Mouse (Mus musculus) spleen, embryonic (tissue): ENCODE data around the gene Timd4.

Experiments used
- CTCF ChIA-PET: fragments of 350-600 bp; sonication (Branson Sonifier 250); formaldehyde crosslinking; loops from one replicate; lab custom pipeline; 2022; lab: Charles Lee

Gene Timd4

DNA sequence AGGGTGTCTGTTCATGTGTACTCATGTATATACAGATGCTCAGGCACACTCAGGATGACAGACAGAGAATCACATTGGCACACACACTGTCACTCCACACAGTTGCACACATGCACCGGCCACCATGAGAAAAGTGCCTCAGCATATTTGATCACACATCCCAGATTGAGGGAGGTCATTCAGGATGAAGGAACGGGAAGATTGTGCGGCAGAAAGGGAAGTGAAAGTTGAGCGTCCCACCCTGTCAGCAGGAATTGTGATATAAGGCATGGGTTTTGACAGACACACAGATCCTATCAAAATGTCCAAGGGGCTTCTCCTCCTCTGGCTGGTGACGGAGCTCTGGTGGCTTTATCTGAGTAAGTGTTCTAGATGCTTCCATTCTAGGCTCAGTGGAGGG, at the start of gene Timd4:
Gene Timd4, plus strand, starts transcription at position 290 of the 400 bp plus-strand sequence.
- CTCF ChIA-PET = no interaction called here

DNA sequence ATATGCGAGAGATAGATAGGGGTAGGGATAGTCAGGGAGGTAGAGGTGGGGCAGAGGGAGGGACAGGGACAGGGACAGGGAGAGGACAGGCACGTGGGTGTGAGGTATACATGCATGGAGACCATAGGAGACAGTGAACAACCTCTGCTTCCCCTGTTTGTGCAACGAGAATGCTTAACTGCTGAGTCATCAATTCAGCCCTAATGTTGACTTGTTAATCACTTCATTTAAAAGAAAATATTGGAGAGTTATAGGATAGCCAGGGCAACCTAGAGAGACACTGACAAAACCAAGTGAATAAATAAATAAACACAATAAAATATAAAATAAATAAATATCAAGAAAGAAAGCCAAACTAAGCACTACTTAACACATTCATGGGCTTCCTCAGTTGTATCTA, 33.7 kb upstream of the Timd4 start:
- CTCF ChIA-PET = no interaction called here

DNA sequence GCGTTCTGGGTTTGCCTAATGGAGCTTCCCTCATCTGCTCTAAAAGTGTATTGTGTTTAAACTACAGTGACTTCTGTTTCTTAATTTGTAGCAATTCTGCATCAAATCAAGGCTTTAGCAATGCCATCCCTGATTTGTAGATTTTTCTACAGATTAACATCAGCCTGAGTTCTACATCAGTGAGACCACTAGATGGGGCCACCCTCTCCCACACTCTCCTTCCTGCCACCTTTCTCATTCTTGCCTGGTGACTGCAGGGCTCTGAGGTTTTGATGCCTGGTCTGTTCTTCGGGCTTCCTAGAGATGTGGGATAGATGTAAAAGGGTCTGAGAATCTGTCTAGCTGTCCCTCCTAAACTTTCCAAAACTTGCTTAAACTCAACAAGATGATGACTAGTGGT, 30.8 kb upstream of the Timd4 start:
- CTCF ChIA-PET = no interaction called here

DNA sequence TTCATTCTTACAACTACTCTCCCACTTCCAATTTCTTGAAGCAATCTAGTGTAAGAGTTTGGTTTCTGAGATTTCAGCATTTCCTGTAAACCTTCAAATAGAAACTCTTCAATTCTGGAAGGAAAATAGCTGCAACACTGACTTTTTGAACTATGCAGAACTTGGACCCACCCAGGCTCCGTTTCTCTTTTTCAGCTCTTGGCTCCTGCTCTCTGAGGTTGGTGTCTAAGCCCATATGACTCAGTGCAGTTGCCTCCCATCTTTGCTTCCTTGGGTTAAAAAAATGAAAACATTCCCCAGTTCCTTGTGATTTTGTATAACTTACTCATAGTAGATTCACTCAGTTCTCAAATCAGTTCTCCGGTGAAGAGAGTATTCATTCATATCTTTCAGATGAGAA, 6.2 kb upstream of the Timd4 start:
- CTCF ChIA-PET = no interaction called here

DNA sequence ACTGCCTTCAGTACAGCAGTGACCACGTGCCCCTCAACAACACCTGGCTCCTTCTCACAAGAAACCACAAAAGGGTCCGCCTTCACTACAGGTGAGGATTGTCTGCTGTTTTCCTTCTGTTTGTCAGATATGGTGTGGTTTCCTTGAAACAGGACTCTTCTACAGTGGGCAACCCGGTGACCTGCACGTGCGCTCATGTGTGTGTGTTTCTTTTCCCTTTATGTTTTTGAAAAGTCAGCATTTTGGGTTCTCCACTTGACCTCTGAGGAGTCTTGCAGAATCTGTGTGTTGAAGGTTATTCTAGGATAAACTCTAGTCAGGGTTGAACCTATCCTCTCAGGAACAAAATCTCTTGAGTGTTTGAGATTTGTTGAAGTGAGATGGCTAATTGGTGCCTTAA, 7.1 kb downstream of the Timd4 start:
- CTCF ChIA-PET = no interaction called here

DNA sequence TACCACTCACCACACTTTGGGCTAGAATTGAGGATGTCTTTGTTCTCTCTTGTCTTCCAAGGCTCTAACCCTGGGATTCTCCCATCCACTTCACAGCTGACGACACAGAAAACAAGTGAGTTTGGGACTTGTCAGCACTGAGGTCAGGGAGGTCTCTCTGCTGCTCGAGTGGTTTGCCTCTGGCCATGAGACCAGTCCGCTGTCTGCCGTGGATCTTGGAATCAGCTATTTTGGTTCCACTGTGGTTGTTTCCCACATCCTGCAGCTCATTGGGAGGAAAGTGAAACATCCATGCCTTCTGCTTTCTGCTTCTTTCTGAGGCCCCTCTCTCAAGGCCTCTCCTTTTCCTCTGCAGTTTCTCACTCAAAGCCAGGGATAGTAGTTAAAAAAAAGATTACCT, 9.3 kb downstream of the Timd4 start:
- CTCF ChIA-PET = no interaction called here

DNA sequence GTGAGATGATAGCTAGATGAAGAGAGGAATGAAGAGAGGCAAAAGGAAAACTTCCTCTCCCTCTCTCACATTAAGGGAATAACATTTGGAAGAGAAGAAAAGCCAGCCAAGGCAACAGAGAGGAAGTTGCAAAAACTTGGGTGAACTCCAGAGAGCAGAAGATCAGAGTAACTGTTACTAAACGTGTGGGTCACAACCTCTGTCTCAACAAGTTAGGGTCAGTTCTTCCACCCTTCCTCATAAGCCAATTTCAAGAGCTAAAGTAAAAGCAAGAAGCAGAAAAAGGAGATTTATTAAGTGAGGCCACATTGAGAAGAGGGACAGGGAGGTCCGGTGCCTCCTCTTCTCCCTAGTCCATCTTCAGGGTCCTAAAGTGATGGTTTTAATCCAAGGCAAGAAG, 19.7 kb downstream of the Timd4 start:
- CTCF ChIA-PET = no interaction called here

DNA sequence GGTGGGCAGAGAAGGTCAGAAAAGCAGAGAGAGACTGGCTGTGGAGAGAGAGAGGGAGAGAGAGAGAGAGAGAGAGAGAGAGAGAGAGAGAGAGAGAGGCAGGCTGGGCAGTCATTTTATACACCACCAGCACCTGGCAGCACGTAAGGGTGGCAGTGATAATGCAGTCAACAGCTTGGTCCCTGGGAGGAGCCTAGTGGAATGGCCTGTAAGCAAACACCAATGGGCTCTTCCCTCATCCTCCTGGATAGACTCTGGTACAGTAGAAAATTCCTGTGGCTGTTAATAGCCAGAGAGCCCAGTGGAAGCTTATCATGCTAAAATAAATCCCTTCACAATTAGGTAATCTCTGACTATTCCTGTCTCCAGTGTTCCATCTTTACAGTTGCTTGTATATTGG, 24.5 kb downstream of the Timd4 start:
- CTCF ChIA-PET = no interaction called here

DNA sequence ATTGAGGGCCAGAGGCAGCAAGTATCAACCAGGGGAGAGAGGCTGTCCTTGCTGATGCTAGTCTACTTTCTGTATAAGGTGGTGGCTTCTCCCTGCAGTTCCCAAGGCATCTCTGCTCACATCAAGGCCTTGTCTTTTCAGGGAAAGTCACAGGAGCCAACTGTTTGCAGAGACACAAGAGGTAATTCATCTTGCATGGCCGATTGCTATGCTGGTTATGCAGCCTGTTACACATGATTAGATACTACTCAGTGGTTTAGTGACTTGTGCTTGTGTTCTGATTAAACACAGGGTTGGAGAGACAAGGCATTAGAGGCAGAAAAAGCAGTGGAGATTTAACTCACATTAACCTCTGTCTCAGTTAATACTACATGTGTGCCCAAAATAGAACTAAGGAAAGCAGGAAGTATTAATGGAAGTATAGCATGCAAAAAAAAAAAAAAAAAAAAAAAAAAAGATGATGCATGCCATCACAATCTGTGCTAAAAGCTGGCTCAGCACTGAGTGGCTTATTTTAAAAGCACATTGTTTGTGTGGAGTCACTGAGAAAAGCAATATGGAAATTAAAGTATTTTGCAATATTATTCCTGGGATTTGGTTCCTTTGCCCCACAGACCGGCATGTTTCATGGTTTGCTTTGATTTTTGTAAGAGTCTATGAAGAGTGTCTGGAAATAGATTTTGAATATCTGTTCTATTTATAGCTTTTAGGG, 31.6 kb downstream of the Timd4 start:
- CTCF ChIA-PET = no interaction called here

DNA sequence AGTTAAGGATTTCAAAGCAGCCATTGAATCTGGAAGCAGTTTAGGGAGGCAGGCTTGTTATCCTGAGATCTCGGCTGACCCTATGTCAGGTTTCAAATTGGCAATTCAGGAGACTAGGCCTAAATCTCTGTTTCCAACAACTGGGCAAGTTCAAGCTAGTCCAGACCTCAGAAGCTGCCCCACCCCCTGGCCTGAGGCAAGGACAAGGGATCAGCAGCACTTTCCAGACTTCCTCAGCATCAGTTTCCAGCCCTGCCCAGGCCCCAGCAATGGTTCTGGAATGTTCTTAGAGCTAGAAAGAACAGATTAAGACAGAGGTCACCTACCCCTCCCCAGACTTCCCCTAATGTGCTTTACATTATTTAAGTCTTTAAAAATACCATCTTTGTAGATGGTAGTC, 36.1 kb downstream of the Timd4 start:
- CTCF ChIA-PET = no interaction called here

DNA sequence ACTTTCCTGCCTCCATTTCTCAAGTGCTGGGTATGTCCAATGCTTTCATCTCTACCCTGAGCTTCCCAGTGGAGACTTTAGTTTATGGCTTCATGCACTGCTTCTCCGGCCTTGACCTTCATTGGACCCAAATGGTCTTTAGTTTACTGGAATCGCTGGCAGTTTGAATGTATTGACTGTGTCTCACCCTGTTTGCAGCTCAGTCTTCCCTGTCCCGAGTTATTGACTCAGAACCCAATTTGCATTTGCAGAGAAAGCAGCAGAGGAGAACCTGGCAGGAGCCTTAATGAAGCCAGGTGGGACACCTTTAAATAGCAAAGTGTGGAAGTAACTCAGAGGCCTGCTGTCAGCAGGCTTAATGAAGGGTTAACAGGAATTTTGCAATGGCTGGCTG, 37.2 kb downstream of the Timd4 start:
- CTCF ChIA-PET = interaction anchor here (0.6 kb wide), 1 partner anchor 14 kb away, joined by 7 read pairs; no protein-coding TSS in a partner anchor

DNA sequence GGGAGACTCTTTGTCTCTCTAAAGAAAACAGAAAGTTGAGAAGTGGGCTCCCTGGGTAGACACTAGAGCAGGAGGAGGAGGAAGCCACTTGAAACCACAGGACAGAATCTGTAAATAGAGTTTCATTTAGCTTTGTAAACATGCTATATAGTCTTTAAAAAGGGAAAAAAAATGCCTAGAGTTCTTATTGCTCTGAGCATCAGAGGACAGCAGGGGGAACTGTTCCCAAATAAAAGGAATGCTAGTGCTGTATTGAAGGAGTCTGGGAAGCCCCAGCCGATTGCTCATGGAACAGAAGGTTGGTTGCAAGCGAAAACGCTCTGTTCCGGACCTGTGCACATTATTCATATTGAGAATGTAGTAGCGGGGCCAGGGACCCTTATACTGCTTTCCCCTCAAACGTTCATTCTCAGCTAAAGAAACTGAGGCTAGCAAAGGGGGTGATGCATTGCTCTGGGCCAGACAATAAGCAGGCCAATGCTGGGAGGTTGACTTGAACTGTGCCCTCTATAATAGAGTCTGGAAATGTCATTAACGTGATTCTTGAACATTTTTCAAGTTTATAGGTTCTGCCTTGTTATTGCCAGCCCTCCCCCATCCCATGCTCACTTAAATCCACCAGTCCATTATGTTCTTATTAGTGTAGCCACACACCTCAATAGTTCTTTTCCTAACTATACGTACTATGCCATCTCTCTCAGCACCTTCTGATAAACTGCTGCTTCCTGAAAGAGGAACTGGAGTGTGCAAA, 37.8 kb downstream of the Timd4 start:
- CTCF ChIA-PET = no interaction called here

DNA sequence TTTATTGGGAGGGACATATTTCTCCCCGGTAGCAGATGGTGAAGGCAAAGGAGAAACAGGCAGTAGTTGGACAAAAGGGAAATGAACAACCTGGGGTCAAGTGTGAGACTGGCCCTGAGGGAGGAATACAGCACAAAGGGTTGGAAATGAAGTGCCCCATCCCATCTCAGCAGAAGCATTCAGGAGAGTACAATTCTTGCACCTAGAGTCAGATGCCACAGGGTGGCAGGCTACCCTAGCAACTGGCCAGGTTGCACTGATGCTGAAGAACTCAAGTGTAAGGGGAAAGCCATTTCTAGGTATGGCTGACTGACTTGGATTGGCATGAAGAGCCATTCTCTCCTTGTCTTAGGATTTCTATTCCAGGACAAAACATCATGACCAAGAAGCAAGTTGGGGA, 54.2 kb downstream of the Timd4 start:
- CTCF ChIA-PET = no interaction called here

DNA sequence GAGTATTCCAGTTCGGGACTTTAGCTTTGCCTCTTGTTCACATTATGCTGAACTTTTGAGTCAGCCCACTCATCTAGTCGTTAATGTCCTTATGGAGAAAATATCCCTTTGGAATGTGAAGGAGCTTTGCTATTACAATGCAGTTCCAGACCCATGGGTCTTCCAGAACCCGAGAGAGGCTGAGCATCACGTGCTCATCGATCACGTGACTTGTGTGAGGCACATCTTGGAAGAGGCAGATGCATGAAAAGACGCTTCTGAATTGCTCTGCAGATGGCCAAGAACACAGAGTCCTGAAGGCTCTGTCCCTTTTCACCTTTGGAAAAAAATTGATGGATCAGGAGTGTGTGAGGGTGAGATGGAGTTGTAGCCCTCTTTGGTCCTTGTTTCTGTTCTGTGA, 58.0 kb downstream of the Timd4 start:
- CTCF ChIA-PET = interaction anchor here (0.7 kb wide), 1 partner anchor 1713 kb away, joined by 3 read pairs; no protein-coding TSS in a partner anchor

DNA sequence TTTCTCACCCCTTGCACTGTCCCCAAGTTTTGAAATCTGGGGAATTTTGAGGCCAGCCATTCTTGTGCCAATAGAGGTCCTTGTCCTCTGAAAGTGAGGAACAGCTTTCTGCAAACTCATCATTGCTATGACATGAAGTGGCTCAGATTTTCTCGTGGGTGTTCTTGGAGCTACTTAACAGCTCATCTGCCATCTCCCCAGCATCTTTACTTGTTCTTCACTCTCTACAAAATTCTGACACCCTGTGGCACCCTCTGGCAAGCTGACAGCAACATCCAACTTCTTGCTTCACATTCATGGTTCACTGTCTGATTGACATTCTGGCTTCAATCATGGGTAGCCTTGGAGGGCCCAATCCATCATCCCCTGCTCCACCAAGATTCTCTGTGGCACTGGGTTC, 65.2 kb downstream of the Timd4 start:
- CTCF ChIA-PET = no interaction called here

DNA sequence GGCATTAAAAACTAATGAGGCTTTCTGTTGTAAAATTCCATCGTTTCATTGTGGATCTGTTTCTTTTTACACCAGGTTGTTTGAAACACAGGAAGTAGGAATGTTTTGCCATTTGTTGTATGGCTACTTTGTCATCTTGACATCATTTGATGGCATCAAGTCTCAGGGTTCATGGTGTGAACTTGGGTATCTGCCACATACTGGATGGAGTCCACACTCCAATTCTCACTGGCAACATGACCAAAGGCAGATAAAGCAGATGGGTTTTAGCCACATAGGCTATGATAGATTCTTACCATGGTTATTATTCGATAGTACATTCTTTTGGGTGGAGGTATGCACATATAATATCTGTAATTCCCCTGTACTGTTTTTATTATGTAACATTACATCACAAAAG, 71.9 kb downstream of the Timd4 start:
- CTCF ChIA-PET = no interaction called here

DNA sequence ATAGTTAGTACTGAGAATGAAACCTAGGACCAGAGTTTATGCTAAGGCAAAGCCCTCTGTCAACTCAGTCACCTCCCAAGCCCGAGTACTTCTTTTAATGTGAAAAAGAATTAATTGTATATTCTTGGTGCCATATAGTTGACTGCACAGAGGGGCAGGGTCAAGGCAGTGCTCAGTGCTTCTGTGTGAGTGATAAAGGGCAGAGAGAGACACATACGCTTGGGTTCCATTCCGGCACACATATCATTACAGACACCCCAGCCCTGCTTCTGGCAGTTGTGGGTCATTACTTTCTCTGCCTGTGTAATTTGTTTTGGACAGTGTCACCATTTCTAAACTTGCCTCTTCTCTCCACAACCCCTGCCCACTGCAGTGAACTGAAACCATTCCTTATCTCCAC, 78.5 kb downstream of the Timd4 start:
- CTCF ChIA-PET = interaction anchor here (0.6 kb wide), 1 partner anchor 23 kb away, joined by 4 read pairs; no protein-coding TSS in a partner anchor
